Mouse (Mus musculus) adipose tissue, adult 10 weeks (tissue): ENCODE measurements around the gene Bcl9l. TPM values are rescaled to one million over a fixed set of nuclear protein-coding genes. Genes with fewer than 3 reads are reported as not detected.

Experiments
- polyA plus RNA-seq: library from polyadenylated mRNA; stranded (reverse); fragments of 350-450 nt; fragmentation: Illumina TruSeq; extraction: RNeasy Lipid Tissue Mini Kit (QIAGEN cat#74804); gene quantifications from one replicate; pipeline ENCODE4 v1.2.3, GENCODE M21; 2014; ENCODE audit warnings: low read depth, low replicate concordance

Bcl9l gene
- 58.9 TPM for polyA plus RNA-seq

DNA sequence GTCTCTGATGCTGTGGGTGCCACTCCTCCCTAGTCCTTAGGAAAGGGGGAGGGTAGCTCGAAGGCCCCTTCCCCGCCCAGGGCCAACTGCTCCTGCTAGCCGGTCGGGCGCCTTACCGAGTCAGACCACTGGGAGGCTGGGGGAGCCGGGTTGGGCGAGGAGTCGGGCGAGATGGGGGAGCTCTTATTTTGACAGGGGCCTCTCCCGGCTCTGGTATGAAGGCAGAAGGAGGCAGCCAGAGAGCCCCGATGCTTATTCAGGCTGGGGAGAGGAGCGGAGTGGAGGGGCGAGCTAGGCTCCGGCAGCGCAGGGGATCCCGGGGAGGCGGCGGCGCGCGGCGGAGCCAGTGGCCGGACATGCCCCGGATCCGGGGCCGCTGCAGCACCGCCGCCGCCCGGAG, at the start of gene Bcl9l:
TSS of gene Bcl9l (plus strand) at position 274 of the 400 bp plus-strand sequence.

DNA sequence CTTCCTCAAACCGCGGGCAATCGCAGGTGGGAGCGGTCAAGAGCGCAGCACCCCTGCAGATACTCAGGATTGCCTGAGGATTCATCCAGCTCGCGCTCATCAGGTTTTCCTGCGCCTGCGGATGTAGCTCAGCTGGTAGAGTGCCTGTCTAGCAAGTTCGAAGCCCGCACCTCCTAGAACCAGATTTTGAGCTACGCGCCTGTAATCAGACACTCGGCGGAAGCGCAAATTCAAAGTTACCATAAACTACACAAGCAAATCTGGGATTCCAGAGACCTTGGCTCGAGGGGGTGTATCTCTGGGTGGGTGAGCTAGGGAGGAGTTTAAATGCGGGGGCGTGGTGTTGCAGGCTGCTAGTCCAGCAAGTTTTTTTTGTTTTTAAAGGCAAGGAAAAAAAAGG, 41.7 kb upstream of the Bcl9l start, which contains the start of gene Foxr1:
TSS of gene Foxr1 (minus strand) at position 176 of the 400 bp plus-strand sequence.

DNA sequence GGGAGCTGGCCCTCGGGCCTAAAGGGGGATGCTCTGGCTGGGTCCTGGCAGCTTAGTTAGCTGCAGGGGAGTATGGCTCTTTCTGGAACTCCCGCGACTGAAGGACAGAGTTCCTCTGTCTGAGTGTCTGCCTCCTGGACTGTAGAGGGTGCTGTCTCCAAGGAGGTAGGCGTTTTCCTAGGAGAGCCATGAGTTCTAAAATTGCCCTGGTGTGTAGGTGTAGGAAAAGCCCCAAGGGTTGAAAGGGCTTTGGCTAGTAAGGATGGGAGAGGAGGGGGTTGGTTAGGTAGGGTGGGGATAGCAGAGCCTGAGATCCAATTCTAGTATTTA, 27.8 kb upstream of the Bcl9l start, which contains the start of gene Upk2:
TSS of gene Upk2 (minus strand) at position 86 of the 330 bp plus-strand sequence.

Other genes starting within 250 kb of the Bcl9l start
- gene Cbl, start 248.8 kb upstream of the Bcl9l start, polyA plus RNA-seq, result 17.4 TPM
- gene Ccdc153, start 242.1 kb upstream of the Bcl9l start, polyA plus RNA-seq, result 32.6 TPM
- 3.3 TPM for gene Pdzd3, start 231.4 kb upstream of the Bcl9l start, polyA plus RNA-seq
- gene Nlrx1, start 214.2 kb upstream of the Bcl9l start, polyA plus RNA-seq, result 17.3 TPM
- gene Abcg4, start 194.2 kb upstream of the Bcl9l start, polyA plus RNA-seq, result 2.2 TPM
- 14.7 TPM for gene Hinfp, start 177.2 kb upstream of the Bcl9l start, polyA plus RNA-seq
- gene C2cd2l, start 162.5 kb upstream of the Bcl9l start, polyA plus RNA-seq, result 28.1 TPM
- gene Dpagt1, start 156.8 kb upstream of the Bcl9l start, polyA plus RNA-seq, result 25.7 TPM
- gene H2afx, start 148.1 kb upstream of the Bcl9l start, polyA plus RNA-seq, result 25.2 TPM
- gene Hmbs, start 138.6 kb upstream of the Bcl9l start, polyA plus RNA-seq, result 47.6 TPM
- gene Vps11, start 121.2 kb upstream of the Bcl9l start, polyA plus RNA-seq, result 37.7 TPM
- gene Hyou1, start 103.3 kb upstream of the Bcl9l start, polyA plus RNA-seq, result 132 TPM
- gene Slc37a4, start 86.0 kb upstream of the Bcl9l start, polyA plus RNA-seq, result 66.0 TPM
- gene Rps25, start 75.7 kb upstream of the Bcl9l start, polyA plus RNA-seq, result 1,387 TPM
- gene Trappc4, start 75.2 kb upstream of the Bcl9l start, polyA plus RNA-seq, result 77.7 TPM
- gene Ccdc84, start 64.3 kb upstream of the Bcl9l start, polyA plus RNA-seq, result 31.8 TPM
- gene Foxr1, start 41.7 kb upstream of the Bcl9l start, polyA plus RNA-seq, result 0.45 TPM
- gene Upk2, start 27.8 kb upstream of the Bcl9l start, polyA plus RNA-seq, result 1.1 TPM
- 0.62 TPM for gene Cxcr5, start 79.1 kb downstream of the Bcl9l start, polyA plus RNA-seq
- gene Ddx6, start 122.1 kb downstream of the Bcl9l start, polyA plus RNA-seq, result 79.5 TPM
- not detected for gene Treh, start 190.4 kb downstream of the Bcl9l start, polyA plus RNA-seq